Mouse (Mus musculus) ES-E14 (cell line): ENCODE measurements at regions not wholly inside any gene's neighbourhood (a gene's known extent, or its start where the extent isn't known, plus 50 kb on each side); places are given as distances from the start of the nearest gene placed in this dataset.

ENCODE experiments used
- DNase-seq: peaks from one replicate; pipeline ENCODE4 v3.0.0-alpha.2; 2013; ENCODE audit warnings: low read depth, low spot score
- H3K27ac ChIP-seq: 2 replicates; pipeline ENCODE4 v1.5.1; 2012; ENCODE audit warnings: low read depth, mild to moderate bottlenecking, low read length, moderate library complexity, mixed read lengths; ENCODE audit not compliant: poor library complexity, insufficient read depth, severe bottlenecking
- H3K36me3 ChIP-seq: 2 replicates; pipeline ENCODE4 v1.6.1; 2012; ENCODE audit warnings: mild to moderate bottlenecking, low read length, moderate library complexity, mixed read lengths; ENCODE audit not compliant: control insufficient read depth, poor library complexity, insufficient read depth, severe bottlenecking
- H3K4me1 ChIP-seq, 2 experiments: fragments of 150-350 bp in 1 of 2; sonication (generic) in 1 of 2; 2 replicates each; pipeline ENCODE4 v1.6.1; 2012; ENCODE audit warnings: low read length in 2 of 2, mild to moderate bottlenecking in 1 of 2, mixed read lengths in 1 of 2; ENCODE audit not compliant: control insufficient read depth in 2 of 2, insufficient read depth in 2 of 2, poor library complexity in 1 of 2
- H3K4me3 ChIP-seq, 2 experiments: fragments of 150-350 bp in 1 of 2; sonication (generic) in 1 of 2; 2 replicates each; pipeline ENCODE4 v1.5.1; 2012; ENCODE audit warnings: low read length in 2 of 2, low read depth in 1 of 2, mild to moderate bottlenecking in 1 of 2, mixed read lengths in 1 of 2; ENCODE audit not compliant: insufficient read depth in 1 of 2, poor library complexity in 1 of 2, severe bottlenecking in 1 of 2
- H3K9ac ChIP-seq: 2 replicates; pipeline ENCODE4 v1.6.1; 2012; ENCODE audit warnings: low read depth, mild to moderate bottlenecking, low read length, mixed read lengths; ENCODE audit not compliant: poor library complexity, insufficient read depth, severe bottlenecking
- H3K9me3 ChIP-seq: fragments of 150-350 bp; sonication (generic); 2 replicates; pipeline ENCODE4 v1.6.1; 2012; ENCODE audit warnings: low read depth, mild to moderate bottlenecking, low read length; ENCODE audit not compliant: control insufficient read depth, insufficient read depth
- CHD2 ChIP-seq: IDR thresholded peaks from 2 replicates; pipeline ENCODE4 v1.6.1; 2014; ENCODE audit warnings: mild to moderate bottlenecking, low read depth, low read length, inconsistent platforms
- HCFC1 ChIP-seq: IDR thresholded peaks from 2 replicates; pipeline ENCODE4 v1.6.1; 2012; ENCODE audit warnings: low read length, inconsistent platforms, borderline replicate concordance; ENCODE audit not compliant: insufficient read depth
- MAFK ChIP-seq: IDR thresholded peaks from 2 replicates; pipeline ENCODE4 v1.6.1; 2014; ENCODE audit warnings: mild to moderate bottlenecking, low read depth, low read length, inconsistent platforms; ENCODE audit not compliant: insufficient read depth
- ZC3H11A ChIP-seq: IDR thresholded peaks from 2 replicates; pipeline ENCODE4 v1.6.1; 2012; ENCODE audit warnings: low read depth, mild to moderate bottlenecking, inconsistent platforms, low read length, borderline replicate concordance
- ZNF384 ChIP-seq: IDR thresholded peaks from 2 replicates; pipeline ENCODE4 v1.6.1; 2012; ENCODE audit warnings: low read depth, low read length, inconsistent platforms
- in situ Hi-C, 2 experiments: fragments of 600-800 bp; cut with MboI; formaldehyde crosslinking; loops; one replicate each; pipeline ENCODE4 v1.15.1; 2025; ENCODE audit warnings: low sequenced_read_pairs in 2 of 2, inconsistent platforms in 1 of 2; ENCODE audit not compliant: unreplicated experiment in 2 of 2

- no peak for DNase-seq
- TF ChIP-seq ZNF384 (no peak), CHD2 (no peak), MAFK (no peak), HCFC1 (no peak), ZC3H11A (no peak)
- Histone ChIP-seq H3K4me1 (no peaks in the 10 kb centered on the region), H3K9ac (no peak overlapping the region), H3K4me3 (no peak overlapping the region), H3K36me3 (no peaks in the 10 kb centered on the region), H3K27ac (no peak overlapping the region), H3K9me3 (no peaks in the 10 kb centered on the region)
- in situ Hi-C loops = no loop called here
Measured at GRCm38 (mm10) chr15:61139151-61139550, 216.3 kb upstream of the A1bg start.

GRCm38 (mm10) chr15:61136781-61137180 lies 214.0 kb upstream of the A1bg start:
- in situ Hi-C loops = no loop called here
- no peak overlapping the region for H3K4me3 ChIP-seq
- H3K36me3 ChIP-seq = no peaks in the 10 kb centered on the region
- H3K9me3 ChIP-seq = no peaks in the 10 kb centered on the region
- DNase-seq = no peak
- H3K4me1 ChIP-seq = no peaks in the 10 kb centered on the region
- no peak overlapping the region for H3K9ac ChIP-seq
- no peak overlapping the region for H3K27ac ChIP-seq
- TF ChIP-seq ZNF384 (no peak), HCFC1 (no peak), CHD2 (no peak), ZC3H11A (no peak), MAFK (no peak)

- in situ Hi-C loops = no loop called here
- no peak for DNase-seq
- H3K9me3 ChIP-seq = no peaks in the 10 kb centered on the region
- no peak overlapping the region for H3K9ac ChIP-seq
- no peak overlapping the region for H3K27ac ChIP-seq
- TF ChIP-seq CHD2 (no peak), ZNF384 (no peak), MAFK (no peak), ZC3H11A (no peak), HCFC1 (no peak)
- H3K4me1 ChIP-seq = no peaks in the 10 kb centered on the region
- no peak overlapping the region for H3K4me3 ChIP-seq
- H3K36me3 ChIP-seq = no peaks in the 10 kb centered on the region
Measured at GRCm38 (mm10) chr15:61133316-61133715, 210.5 kb upstream of the A1bg start.

- TF ChIP-seq ZNF384 (no peak), HCFC1 (no peak), MAFK (no peak), ZC3H11A (no peak), CHD2 (no peak)
- in situ Hi-C loops = no loop called here
- H3K9me3 ChIP-seq = no peaks in the 10 kb centered on the region
- no peak overlapping the region for H3K9ac ChIP-seq
- DNase-seq = no peak
- H3K4me1 ChIP-seq = no peaks in the 10 kb centered on the region
- no peaks in the 10 kb centered on the region for H3K36me3 ChIP-seq
- no peak overlapping the region for H3K4me3 ChIP-seq
- no peak overlapping the region for H3K27ac ChIP-seq
Measured at GRCm38 (mm10) chr15:61127971-61128370, 205.2 kb upstream of the A1bg start.

- in situ Hi-C loops = no loop called here
Measured at GRCm38 (mm10) chr15:61127130-61127529, 204.3 kb upstream of the A1bg start.

More at GRCm38 (mm10) chr15:61127130-61127529, 204.3 kb upstream of the A1bg start:
- no peaks in the 10 kb centered on the region for H3K4me1 ChIP-seq
- no peak overlapping the region for H3K4me3 ChIP-seq
- DNase-seq = no peak
- H3K27ac ChIP-seq = no peak overlapping the region
- H3K9me3 ChIP-seq = no peaks in the 10 kb centered on the region
- H3K36me3 ChIP-seq = no peaks in the 10 kb centered on the region
- TF ChIP-seq HCFC1 (no peak), MAFK (no peak), ZC3H11A (no peak)
- H3K9ac ChIP-seq = no peak overlapping the region
